Mouse (Mus musculus): ENCODE measurements around the gene Soat2. TPM values are rescaled to one million over a fixed set of nuclear protein-coding genes. Genes with fewer than 3 reads are reported as not detected.
"Not testable (repeated sequence)": the region's sequence is repeated elsewhere in the genome, so short reads cannot be mapped to it uniquely, and the experiment has no call there.

Soat2 gene
- polyA plus RNA-seq, 1 experiment: not detected

DNA sequence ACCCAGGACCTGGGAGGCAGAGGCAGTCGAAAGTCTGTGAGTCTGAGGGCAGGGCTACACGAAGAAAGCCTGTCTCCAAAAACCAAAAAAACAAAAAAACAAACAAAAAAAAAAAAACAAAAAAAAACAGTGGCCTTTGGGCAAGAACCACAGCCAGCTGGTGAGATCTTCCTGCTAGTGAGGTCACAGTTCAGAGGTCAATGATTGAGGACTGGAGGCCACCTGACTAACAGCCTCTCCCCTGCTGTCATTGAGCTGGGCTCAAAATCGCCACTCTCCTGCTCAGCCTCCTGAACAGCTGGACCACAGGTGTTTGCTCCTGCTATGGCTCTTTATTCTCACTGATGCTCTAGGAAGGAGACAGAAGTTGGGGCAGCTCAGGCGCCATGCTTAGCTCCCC lies 2.3 kb downstream of the Soat2 start:
- Histone ChIP-seq H3K4me1 (ENCODE audit: control insufficient read depth, insufficient read depth, low read length) (0 out of 2 replicates have a peak, but pooled peaks cover 3% of the 10 kb centered on the region), H3K4me3 (ENCODE audit: insufficient read depth, low read depth, low read length) (no peak overlapping the region), H3K27ac (ENCODE audit: insufficient read depth, low read depth, low read length) (no peak overlapping the region)
- 59% methylated on average over 4 of the region's 4 CpGs for WGBS
- TF ChIP-seq POLR2A (IDR thresholded peaks at IDR 0.05; ENCODE audit: insufficient read depth, low read depth, low read length): no peak
- TF ChIP-seq CTCF (IDR thresholded peaks at IDR 0.05; ENCODE audit: insufficient read depth, low read depth, low read length): no peak

DNA sequence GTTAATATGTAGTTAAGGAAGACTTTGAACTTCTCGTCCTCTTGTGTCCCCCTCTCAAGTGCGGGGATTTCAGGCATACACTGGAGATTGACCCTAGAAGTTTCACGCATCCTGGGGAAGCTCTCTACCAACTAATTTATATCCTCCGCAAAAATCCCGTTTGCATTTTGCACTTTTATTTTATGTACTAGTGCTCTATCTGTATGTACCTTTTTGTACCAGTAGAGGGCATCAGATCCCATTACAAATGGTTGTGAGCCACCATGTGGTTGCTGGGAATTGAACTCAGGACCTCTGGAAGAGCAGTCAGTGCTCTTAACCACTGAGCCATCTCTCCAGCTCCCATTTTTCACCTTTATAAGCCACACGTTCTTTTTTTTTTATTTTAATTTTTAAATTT lies 4.7 kb downstream of the Soat2 start:
- not testable (repeated sequence) for H3K4me1 ChIP-seq (ENCODE audit: control insufficient read depth, insufficient read depth, low read length); H3K27ac ChIP-seq (ENCODE audit: insufficient read depth, low read depth, low read length); H3K4me3 ChIP-seq (ENCODE audit: insufficient read depth, low read depth, low read length)
- 97% methylated on average over 6 of the region's 6 CpGs for WGBS

GRCm38 (mm10) chr15:102156836-102157235 lies 6.5 kb downstream of the Soat2 start:
- Histone ChIP-seq H3K4me1 (ENCODE audit: control insufficient read depth, insufficient read depth, low read length) (0 out of 2 replicates have a peak, but pooled peaks cover 3% of the 10 kb centered on the region), H3K4me3 (ENCODE audit: insufficient read depth, low read depth, low read length) (no peak overlapping the region), H3K27ac (ENCODE audit: insufficient read depth, low read depth, low read length) (no peak overlapping the region)
- 44% methylated on average over 20 of the region's 20 CpGs for WGBS
- TF ChIP-seq POLR2A (IDR thresholded peaks at IDR 0.05; ENCODE audit: insufficient read depth, low read depth, low read length) (no peak), CTCF (IDR thresholded peaks at IDR 0.05; ENCODE audit: insufficient read depth, low read depth, low read length) (no peak)

DNA sequence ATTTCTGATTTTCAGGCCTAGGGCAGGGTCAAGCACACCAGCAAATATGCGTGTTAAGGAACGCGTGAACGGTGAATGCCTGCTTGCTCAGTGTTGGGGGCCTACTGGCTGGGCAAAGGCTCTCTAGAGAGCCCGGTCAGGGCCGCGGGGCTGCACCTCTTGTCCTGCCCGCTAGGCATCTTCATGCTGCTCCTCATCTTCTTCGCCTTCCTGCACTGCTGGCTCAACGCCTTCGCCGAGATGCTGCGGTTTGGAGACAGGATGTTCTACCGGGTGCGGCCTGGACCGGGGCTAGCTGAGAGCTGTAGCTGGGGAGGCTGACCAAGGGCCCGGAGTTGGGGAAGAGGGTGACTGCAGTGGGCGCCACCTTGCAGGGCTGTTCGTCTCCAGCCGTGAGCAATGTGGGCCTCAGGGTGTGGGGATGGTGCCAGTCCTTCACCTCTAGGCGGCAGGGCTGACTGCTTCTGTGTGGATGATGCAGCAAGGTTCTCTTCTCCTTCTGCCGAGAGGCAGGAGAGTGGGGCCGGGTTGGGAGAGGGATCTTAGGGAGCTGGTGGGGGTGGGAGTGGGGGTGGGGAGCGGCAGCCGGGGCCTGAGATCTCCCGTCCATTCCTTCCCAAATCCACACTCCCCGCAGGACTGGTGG lies 10.2 kb downstream of the Soat2 start:
- 0 out of 2 replicates have a peak, but pooled peaks cover 3% of the 10 kb centered on the region for H3K4me1 ChIP-seq (ENCODE audit: control insufficient read depth, insufficient read depth, low read length)
- WGBS: 74% methylated on average over 27 of the region's 27 CpGs
- TF ChIP-seq POLR2A (IDR thresholded peaks at IDR 0.05; ENCODE audit: insufficient read depth, low read depth, low read length) (no peak), CTCF (IDR thresholded peaks at IDR 0.05; ENCODE audit: insufficient read depth, low read depth, low read length) (no peak)
- no peak overlapping the region for H3K4me3 ChIP-seq (ENCODE audit: insufficient read depth, low read depth, low read length)
- H3K27ac ChIP-seq (ENCODE audit: insufficient read depth, low read depth, low read length): no peak overlapping the region

DNA sequence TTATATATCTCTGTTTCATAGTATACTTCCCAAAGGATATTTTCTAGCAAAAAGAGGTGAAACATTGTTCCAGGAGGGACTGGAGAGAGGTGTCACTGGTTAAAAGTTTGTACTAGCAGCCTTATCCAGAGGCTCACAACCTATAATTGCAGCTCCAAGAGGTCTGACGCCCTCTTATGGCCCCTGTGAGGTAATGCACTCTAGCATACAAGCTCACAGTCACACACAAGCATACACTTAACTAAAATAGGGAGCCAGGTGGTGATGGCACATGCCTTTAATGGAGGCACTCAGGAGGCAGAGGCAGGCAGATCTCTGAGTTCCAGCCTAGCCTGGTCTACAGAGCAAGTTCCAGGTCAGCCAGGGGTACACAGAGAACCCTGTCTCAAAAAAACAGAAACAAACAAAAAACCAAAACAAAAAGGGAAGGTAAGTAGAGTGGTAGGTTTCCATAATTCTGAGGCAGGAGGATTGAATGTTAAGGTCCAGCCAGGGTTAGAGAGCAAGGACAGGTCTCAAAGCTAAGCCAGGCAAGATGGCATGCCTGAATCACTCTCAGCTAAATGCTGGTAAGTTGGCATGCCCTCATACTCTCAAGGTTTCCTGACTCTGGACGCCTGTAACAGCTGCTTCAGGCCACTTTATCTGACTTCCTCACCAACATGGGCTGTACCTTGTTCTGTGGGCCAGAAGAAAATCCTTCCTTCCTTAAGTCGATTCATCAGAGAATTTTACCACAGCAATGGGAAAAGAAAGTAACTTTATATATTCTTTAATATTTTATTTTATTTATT lies 13.8 kb downstream of the Soat2 start:
- H3K4me3 ChIP-seq (ENCODE audit: insufficient read depth, low read depth, low read length): no peak overlapping the region
- H3K27ac ChIP-seq (ENCODE audit: insufficient read depth, low read depth, low read length): no peak overlapping the region
- WGBS: 56% methylated on average over 3 of the region's 3 CpGs
- TF ChIP-seq CTCF (IDR thresholded peaks at IDR 0.05; ENCODE audit: insufficient read depth, low read depth, low read length) (no peak), POLR2A (IDR thresholded peaks at IDR 0.05; ENCODE audit: insufficient read depth, low read depth, low read length) (no peak)
- H3K4me1 ChIP-seq (ENCODE audit: control insufficient read depth, insufficient read depth, low read length): no peaks in the 10 kb centered on the region

GRCm38 (mm10) chr15:102165468-102166100 lies 15.3 kb downstream of the Soat2 start:
- TF ChIP-seq POLR2A (IDR thresholded peaks at IDR 0.05; ENCODE audit: insufficient read depth, low read depth, low read length) (no peak), CTCF (IDR thresholded peaks at IDR 0.05; ENCODE audit: insufficient read depth, low read depth, low read length) (no peak)

DNA sequence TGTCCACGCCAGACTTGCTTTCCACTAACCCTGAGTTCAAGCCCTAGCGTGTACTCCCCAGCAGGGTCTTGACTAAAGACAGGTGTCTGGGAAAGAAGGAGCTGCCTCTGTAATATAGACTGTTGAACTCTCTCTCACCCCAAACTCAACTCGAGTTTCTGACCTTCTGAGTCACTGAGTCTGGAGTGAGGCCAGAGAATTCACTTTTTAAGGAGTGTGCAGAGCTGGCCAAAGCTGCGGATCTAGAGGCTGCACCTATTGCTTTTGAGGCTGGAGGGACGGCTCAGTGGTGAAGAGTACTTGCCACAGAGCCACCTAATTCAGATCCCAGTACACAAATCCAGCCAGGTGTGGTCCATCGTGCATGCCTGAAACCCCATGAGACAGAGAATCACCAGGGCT lies 17.3 kb downstream of the Soat2 start:
- H3K4me3 ChIP-seq (ENCODE audit: insufficient read depth, low read depth, low read length): no peak overlapping the region
- TF ChIP-seq CTCF (IDR thresholded peaks at IDR 0.05; ENCODE audit: insufficient read depth, low read depth, low read length): no peak
- TF ChIP-seq POLR2A (IDR thresholded peaks at IDR 0.05; ENCODE audit: insufficient read depth, low read depth, low read length): no peak
- H3K4me1 ChIP-seq (ENCODE audit: control insufficient read depth, insufficient read depth, low read length): no peaks in the 10 kb centered on the region
- WGBS: 72% methylated on average over 6 of the region's 6 CpGs
- H3K27ac ChIP-seq (ENCODE audit: insufficient read depth, low read depth, low read length): no peak overlapping the region

More at GRCm38 (mm10) chr15:102165468-102166100, 15.3 kb downstream of the Soat2 start:
- Histone ChIP-seq H3K27ac (ENCODE audit: insufficient read depth, low read depth, low read length) (no peak overlapping the region), H3K4me3 (ENCODE audit: insufficient read depth, low read depth, low read length) (no peak overlapping the region), H3K4me1 (ENCODE audit: control insufficient read depth, insufficient read depth, low read length) (no peaks in the 10 kb centered on the region)
- 61% methylated on average over 6 of the region's 6 CpGs for WGBS

DNA sequence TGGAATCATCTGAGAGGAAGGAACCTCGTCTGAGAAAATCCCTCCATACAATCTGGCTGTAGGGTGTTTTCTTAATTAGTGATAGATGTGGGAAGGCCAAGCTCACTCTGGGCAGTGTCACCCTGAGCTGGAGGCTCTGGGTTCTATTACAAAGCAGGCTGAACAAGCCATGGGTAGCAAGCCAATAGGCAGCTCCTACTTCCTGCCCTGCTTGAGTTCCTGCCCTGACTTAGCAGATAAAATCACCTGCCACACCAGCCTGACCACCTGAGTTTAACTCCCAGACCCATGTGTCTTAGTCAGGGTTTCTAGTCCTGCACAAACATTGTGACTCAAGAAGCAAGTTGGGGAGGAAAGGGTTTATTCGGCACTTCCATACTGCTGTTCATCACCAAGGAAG lies 18.7 kb downstream of the Soat2 start:
- TF ChIP-seq CTCF (IDR thresholded peaks at IDR 0.05; ENCODE audit: insufficient read depth, low read depth, low read length): no peak
- TF ChIP-seq POLR2A (IDR thresholded peaks at IDR 0.05; ENCODE audit: insufficient read depth, low read depth, low read length): no peak
- H3K4me3 ChIP-seq (ENCODE audit: insufficient read depth, low read depth, low read length): no peak overlapping the region
- no peak overlapping the region for H3K27ac ChIP-seq (ENCODE audit: insufficient read depth, low read depth, low read length)
- 69% methylated on average over 2 of the region's 2 CpGs for WGBS
- H3K4me1 ChIP-seq (ENCODE audit: control insufficient read depth, insufficient read depth, low read length): no peaks in the 10 kb centered on the region

DNA sequence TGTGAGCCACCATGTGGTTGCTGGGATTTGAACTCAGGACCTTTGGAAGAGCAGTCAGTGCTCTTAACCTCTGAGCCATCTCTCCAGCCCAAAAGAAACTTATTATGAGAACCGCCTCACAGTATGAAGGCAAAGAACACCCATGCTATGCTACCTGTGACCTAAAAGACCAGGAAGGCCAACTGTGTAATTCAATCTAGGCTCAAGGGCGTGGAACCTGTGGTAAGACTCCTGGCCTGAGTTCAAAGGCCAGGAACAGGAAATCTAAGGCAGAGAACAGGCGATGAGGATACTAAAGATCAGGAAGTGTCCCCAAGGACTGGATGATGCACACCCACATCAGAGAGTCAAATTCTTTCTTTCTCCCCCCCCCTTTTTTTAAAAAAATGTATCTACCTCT lies 23.3 kb downstream of the Soat2 start:
- TF ChIP-seq POLR2A (IDR thresholded peaks at IDR 0.05; ENCODE audit: insufficient read depth, low read depth, low read length) (no peak), CTCF (IDR thresholded peaks at IDR 0.05; ENCODE audit: insufficient read depth, low read depth, low read length) (no peak)
- Histone ChIP-seq H3K4me3 (ENCODE audit: insufficient read depth, low read depth, low read length) (no peak overlapping the region), H3K27ac (ENCODE audit: insufficient read depth, low read depth, low read length) (no peak overlapping the region), H3K4me1 (ENCODE audit: control insufficient read depth, insufficient read depth, low read length) (no peaks in the 10 kb centered on the region)
- 91% methylated on average over 3 of the region's 3 CpGs for WGBS

Data from olfactory bulb, adult 2 months (tissue).